Mouse (Mus musculus) MEL (cell line): ENCODE results near the gene Pik3r1. TPM values are rescaled to one million over a fixed set of nuclear protein-coding genes. Genes with fewer than 3 reads are reported as not detected.

Source experiments
- DNase-seq: peaks from one replicate; pipeline ENCODE4 v3.0.0; 2011; ENCODE audit warnings: low read depth, low spot score
- H3K27ac ChIP-seq: 2 replicates; pipeline ENCODE4 v1.5.1; 2012; ENCODE audit warnings: low read depth, mild to moderate bottlenecking, control low read depth, low read length, moderate library complexity; ENCODE audit not compliant: control insufficient read depth
- H3K27me3 ChIP-seq, 2 experiments: fragments of 150-350 bp in 1 of 2; sonication (generic) in 1 of 2; 2 replicates each; pipeline ENCODE4 v1.6.1; 2012; ENCODE audit warnings: low read length in 2 of 2, mild to moderate bottlenecking in 2 of 2, improper control_type of control experiment in 1 of 2, moderate library complexity in 1 of 2; ENCODE audit not compliant: insufficient read depth in 2 of 2, control insufficient read depth in 1 of 2
- H3K36me3 ChIP-seq, 2 experiments: 2 replicates each; pipeline ENCODE4 v1.6.1; 2012 to 2014; ENCODE audit warnings: low read length in 2 of 2, improper control_type of control experiment in 1 of 2, inconsistent platforms in 1 of 2, mild to moderate bottlenecking in 1 of 2; ENCODE audit not compliant: insufficient read depth in 2 of 2, control insufficient read depth in 1 of 2
- H3K4me1 ChIP-seq, 2 experiments: fragments of 150-350 bp in 1 of 2; sonication (generic) in 1 of 2; 2 replicates each; pipeline ENCODE4 v1.6.1; 2012; ENCODE audit warnings: low read length in 2 of 2, improper control_type of control experiment in 1 of 2, mild to moderate bottlenecking in 1 of 2; ENCODE audit not compliant: insufficient read depth in 2 of 2, control insufficient read depth in 1 of 2
- H3K4me3 ChIP-seq, 2 experiments: fragments of 150-350 bp in 1 of 2; sonication (generic) in 1 of 2; 2 replicates each; pipeline ENCODE4 v1.5.1; 2012; ENCODE audit warnings: low read depth in 2 of 2, low read length in 2 of 2, mild to moderate bottlenecking in 2 of 2, moderate library complexity in 2 of 2, control low read depth in 1 of 2, improper control_type of control experiment in 1 of 2; ENCODE audit not compliant: control insufficient read depth in 1 of 2, insufficient read depth in 1 of 2
- H3K79me2 ChIP-seq: 2 replicates; pipeline ENCODE4 v1.6.1; 2012; ENCODE audit warnings: mild to moderate bottlenecking, low read length, moderate library complexity; ENCODE audit not compliant: control insufficient read depth, poor library complexity, insufficient read depth
- H3K9ac ChIP-seq: 2 replicates; pipeline ENCODE4 v1.6.1; 2012; ENCODE audit warnings: low read depth, mild to moderate bottlenecking, control low read depth, low read length, moderate library complexity; ENCODE audit not compliant: control insufficient read depth, poor library complexity, severe bottlenecking
- H3K9me3 ChIP-seq: fragments of 150-350 bp; sonication (generic); replicated peaks from 2 replicates; pipeline ENCODE4 v1.6.1; 2012; ENCODE audit warnings: mild to moderate bottlenecking, low read length, improper control_type of control experiment, moderate library complexity; ENCODE audit not compliant: insufficient read depth
- BHLHE40 ChIP-seq: IDR thresholded peaks from 2 replicates; pipeline ENCODE4 v1.6.1; 2012; ENCODE audit warnings: low read depth, mild to moderate bottlenecking, inconsistent platforms, low read length, improper control_type of control experiment, borderline replicate concordance
- CHD2 ChIP-seq: IDR thresholded peaks from 2 replicates; pipeline ENCODE4 v1.6.1; 2011; ENCODE audit warnings: low read length, improper control_type of control experiment
- ELF1 ChIP-seq: IDR thresholded peaks from 2 replicates; pipeline ENCODE4 v1.6.1; 2014; ENCODE audit warnings: low read depth, mild to moderate bottlenecking, inconsistent platforms, low read length, improper control_type of control experiment, moderate library complexity
- GABPA ChIP-seq: IDR thresholded peaks from 2 replicates; pipeline ENCODE4 v1.6.1; 2012; ENCODE audit warnings: low read depth, mild to moderate bottlenecking, inconsistent platforms, low read length, improper control_type of control experiment, moderate library complexity
- GATA1 ChIP-seq: IDR thresholded peaks from 2 replicates; pipeline ENCODE4 v1.6.1; 2011; ENCODE audit warnings: low read depth, low read length, improper control_type of control experiment
- KAT2A ChIP-seq: conservative IDR thresholded peaks from 2 replicates; pipeline ENCODE4 v1.6.1; 2012; ENCODE audit warnings: low read depth, low read length, improper control_type of control experiment, inconsistent platforms
- MAZ ChIP-seq: IDR thresholded peaks from 2 replicates; pipeline ENCODE4 v1.6.1; 2012; ENCODE audit warnings: low read depth, mild to moderate bottlenecking, inconsistent platforms, low read length, improper control_type of control experiment
- MEF2A ChIP-seq: IDR thresholded peaks from 2 replicates; pipeline ENCODE4 v1.6.1; 2014; ENCODE audit warnings: low read depth, mild to moderate bottlenecking, inconsistent platforms, low read length, improper control_type of control experiment; ENCODE audit not compliant: poor library complexity, insufficient replicate concordance, severe bottlenecking; ENCODE audit errors: extremely low read depth
- MXI1 ChIP-seq: IDR thresholded peaks from 2 replicates; pipeline ENCODE4 v1.6.1; 2011; ENCODE audit warnings: mild to moderate bottlenecking, low read depth, low read length, improper control_type of control experiment
- MYB ChIP-seq: IDR thresholded peaks from 2 replicates; pipeline ENCODE4 v1.6.1; 2011; ENCODE audit warnings: mild to moderate bottlenecking, low read depth, low read length, improper control_type of control experiment
- MYC ChIP-seq: IDR thresholded peaks from 2 replicates; pipeline ENCODE4 v1.6.1; 2011; ENCODE audit warnings: low read depth, mild to moderate bottlenecking, low read length, improper control_type of control experiment, moderate library complexity
- NRF1 ChIP-seq: IDR thresholded peaks from 2 replicates; pipeline ENCODE4 v1.6.1; 2014; ENCODE audit warnings: low read depth, mild to moderate bottlenecking, inconsistent platforms, low read length, improper control_type of control experiment, moderate library complexity; ENCODE audit not compliant: poor library complexity, insufficient read depth, severe bottlenecking
- POLR2A ChIP-seq, 2 experiments: IDR thresholded peaks; 2 replicates each; pipeline ENCODE4 v1.6.1; 2011 to 2012; ENCODE audit warnings: low read length in 2 of 2, mild to moderate bottlenecking in 2 of 2, control low read depth in 1 of 2, improper control_type of control experiment in 1 of 2, low read depth in 1 of 2, moderate library complexity in 1 of 2; ENCODE audit not compliant: control insufficient read depth in 1 of 2, insufficient read depth in 1 of 2, poor library complexity in 1 of 2
- RAD21 ChIP-seq: IDR thresholded peaks from 2 replicates; pipeline ENCODE4 v1.6.1; 2011; ENCODE audit warnings: mild to moderate bottlenecking, low read depth, low read length, improper control_type of control experiment
- RCOR1 ChIP-seq: IDR thresholded peaks from 2 replicates; pipeline ENCODE4 v1.6.1; 2012; ENCODE audit warnings: low read depth, mild to moderate bottlenecking, inconsistent platforms, low read length, improper control_type of control experiment
- SMC3 ChIP-seq: IDR thresholded peaks from 2 replicates; pipeline ENCODE4 v1.6.1; 2011; ENCODE audit warnings: low read depth, low read length, improper control_type of control experiment
- TBP ChIP-seq: IDR thresholded peaks from 2 replicates; pipeline ENCODE4 v1.8.0; 2011; ENCODE audit warnings: low read depth, low read length, improper control_type of control experiment
- ZC3H11A ChIP-seq: IDR thresholded peaks from 2 replicates; pipeline ENCODE4 v1.6.1; 2012; ENCODE audit warnings: low read depth, mild to moderate bottlenecking, inconsistent platforms, low read length, improper control_type of control experiment
- ZKSCAN1 ChIP-seq: IDR thresholded peaks from 2 replicates; pipeline ENCODE4 v1.6.1; 2012; ENCODE audit warnings: low read depth, mild to moderate bottlenecking, inconsistent platforms, low read length, improper control_type of control experiment, moderate library complexity
- ZMIZ1 ChIP-seq: IDR thresholded peaks from 2 replicates; pipeline ENCODE4 v1.6.1; 2012; ENCODE audit warnings: low read depth, mild to moderate bottlenecking, inconsistent platforms, low read length, improper control_type of control experiment, moderate library complexity
- ZNF384 ChIP-seq: IDR thresholded peaks from 2 replicates; pipeline ENCODE4 v1.6.1; 2012; ENCODE audit warnings: low read depth, mild to moderate bottlenecking, inconsistent platforms, low read length, improper control_type of control experiment
- polyA plus RNA-seq, 2 experiments: library from polyadenylated mRNA; stranded (reverse) in 1 of 2; unstranded in 1 of 2; fragments of >175 nt in 1 of 2; fragments of >200 nt in 1 of 2; gene quantifications; 2 replicates each; pipeline versions ENCODE4 v1.2.1 to v1.2.4; 2012; ENCODE audit warnings: low replicate concordance in 2 of 2, low read depth in 1 of 2; ENCODE audit not compliant: insufficient read length in 2 of 2, insufficient read depth in 1 of 2, missing spikeins in 1 of 2
- total RNA-seq: library from RNA; depleted of rRNA; stranded (reverse); fragments of 300-350 nt; gene quantifications from 2 replicates; pipeline ENCODE4 v1.2.3, GENCODE M21; 2012

Pik3r1 gene
- total and polyA plus RNA-seq, 3 experiments: 23.8 to 116 (median 41.4) TPM

- H3K9me3 ChIP-seq: no peaks in the 10 kb centered on the region
- H3K27ac ChIP-seq: no peak overlapping the region
- H3K4me1 ChIP-seq: peaks cover 0 to 2% of the 10 kb centered on the region in 2 experiments; a peak in 1 of 4 replicates
- TF ChIP-seq RCOR1: no peak
- no peak for TF ChIP-seq SMC3
- TF ChIP-seq MYC: no peak
- TF ChIP-seq RAD21: no peak
- no peak for TF ChIP-seq BHLHE40
- TF ChIP-seq KAT2A: no peak
- TF ChIP-seq MYB: no peak
- TF ChIP-seq MEF2A: no peak
- H3K27me3 ChIP-seq: no peaks in the 10 kb centered on the region
- no peak overlapping the region for H3K4me3 ChIP-seq
- H3K79me2 ChIP-seq: no peaks in the 10 kb centered on the region
- no peak for DNase-seq
- peaks cover 0 to 23% of the 10 kb centered on the region in 2 experiments; a peak in 2 of 4 replicates for H3K36me3 ChIP-seq
- no peak overlapping the region for H3K9ac ChIP-seq
Measured at GRCm38 (mm10) chr13:101701632-101702031, 66.4 kb downstream of the Pik3r1 start.

GRCm38 (mm10) chr13:101699742-101700141 lies 68.3 kb downstream of the Pik3r1 start:
- Histone ChIP-seq H3K9me3 (no peaks in the 10 kb centered on the region), H3K36me3 (peaks cover 6 to 20% of the 10 kb centered on the region in 2 experiments), H3K27ac (no peak overlapping the region), H3K4me1 (peaks cover 2% of the 10 kb centered on the region in 2 experiments; a peak in 3 of 4 replicates), H3K79me2 (no peaks in the 10 kb centered on the region), H3K9ac (no peak overlapping the region), H3K27me3 (no peaks in the 10 kb centered on the region), H3K4me3 (no peak overlapping the region)
- no peak for TF ChIP-seq GABPA
- no peak for TF ChIP-seq TBP
- TF ChIP-seq ELF1: no peak
- TF ChIP-seq NRF1: no peak
- TF ChIP-seq MAZ: no peak
- no peak for TF ChIP-seq MEF2A
- TF ChIP-seq ZKSCAN1: no peak
- no peak for TF ChIP-seq CHD2
- no peak for TF ChIP-seq ZMIZ1
- TF ChIP-seq RAD21: no peak
- no peak for TF ChIP-seq MXI1
- no peak for TF ChIP-seq ZC3H11A
- no peak for TF ChIP-seq ZNF384
- TF ChIP-seq POLR2A (IDR thresholded peaks at IDR 0.05; ENCODE audit: control insufficient read depth in 1 of 2, insufficient read depth in 1 of 2, low read depth in 1 of 2, low read length in 2 of 2, poor library complexity in 1 of 2): no peak
- no peak for TF ChIP-seq MYB
- no peak for TF ChIP-seq GATA1
- DNase-seq: no peak
